Mouse (Mus musculus): ENCODE data around the gene Clspn.

GRCm38 (mm10) chr4:126609606-126610181 lies 53.0 kb downstream of the Clspn start, which contains the start of gene 5730409E04Rik:
- TF ChIP-seq CTCF (IDR thresholded peaks at IDR 0.05; ENCODE audit: insufficient read depth, low read length) (no peak), POLR2A (IDR thresholded peaks at IDR 0.05; ENCODE audit: borderline replicate concordance, extremely low read depth, low read depth, low read length) (peak; percentile 44; the same call in 1 of the 2 replicates)
